Comparison of ENCODE assay signal across 23 mouse cellular contexts in genomic region chr17:43684638-43685037, GRCm38 (mm10). TPM values are rescaled to one million over a fixed set of nuclear protein-coding genes. Genes with fewer than 3 reads are reported as not detected.
"Had no signal": no experiment of that assay in that cellular context is flagged by ENCODE, and none has a peak within 500 bp of the region (broad histone marks: within the 10 kb centered on the region; RNA-seq: fewer than 3 reads in every experiment).

No protein-coding gene starts in this region.

- H3K4me3 ChIP-seq: limb, embryonic 12.5 days; limb, embryonic 15.5 days; liver, embryonic 15.5 days; midbrain, embryonic 12.5 days; midbrain, embryonic 15.5 days; neural tube, embryonic 12.5 days; neural tube, embryonic 15.5 days; stomach, embryonic 15.5 days had no signal

- H3K9ac ChIP-seq: limb, embryonic 12.5 days; limb, embryonic 15.5 days; liver, embryonic 15.5 days; lung, embryonic 14.5 days; midbrain, embryonic 12.5 days; midbrain, embryonic 15.5 days; neural tube, embryonic 12.5 days; neural tube, embryonic 15.5 days; stomach, embryonic 15.5 days had no signal

- H3K4me1 ChIP-seq: limb, embryonic 12.5 days; limb, embryonic 15.5 days; liver, embryonic 15.5 days; midbrain, embryonic 12.5 days; midbrain, embryonic 15.5 days; neural tube, embryonic 12.5 days; neural tube, embryonic 15.5 days; stomach, embryonic 15.5 days had no signal

- H3K36me3 ChIP-seq: midbrain, embryonic 15.5 days; neural tube, embryonic 15.5 days; stomach, embryonic 15.5 days had no signal

- H3K9me3 ChIP-seq: limb, embryonic 12.5 days; limb, embryonic 15.5 days; liver, embryonic 15.5 days; midbrain, embryonic 12.5 days; midbrain, embryonic 15.5 days; neural tube, embryonic 12.5 days; neural tube, embryonic 15.5 days; stomach, embryonic 15.5 days had no signal

- H3K27ac ChIP-seq: limb, embryonic 12.5 days; limb, embryonic 15.5 days; liver, embryonic 15.5 days; macrophage; midbrain, embryonic 12.5 days; midbrain, embryonic 15.5 days; neural tube, embryonic 12.5 days; neural tube, embryonic 15.5 days; stomach, embryonic 15.5 days had no signal

- DNase-seq: kidney, adult 9 months; kidney, postnatal 14 days; kidney, postnatal 4 days; left cerebral cortex, postnatal 4 days; lung, embryonic 14.5 days; right cerebral cortex, adult 18-20 months; right cerebral cortex, postnatal 14 days; right cerebral cortex, postnatal 4 days; spleen, adult 18-20 months; thymus, postnatal 36 days had no signal

- H3K27me3 ChIP-seq: limb, embryonic 12.5 days; limb, embryonic 15.5 days; liver, embryonic 15.5 days; midbrain, embryonic 12.5 days; midbrain, embryonic 15.5 days; neural tube, embryonic 12.5 days; neural tube, embryonic 15.5 days; stomach, embryonic 15.5 days had no signal

- ATAC-seq: lung, postnatal 0 days; midbrain, embryonic 15.5 days had no signal

- H3K4me2 ChIP-seq: limb, embryonic 12.5 days; limb, embryonic 15.5 days; liver, embryonic 15.5 days; lung, embryonic 14.5 days; midbrain, embryonic 12.5 days; midbrain, embryonic 15.5 days; neural tube, embryonic 12.5 days; neural tube, embryonic 15.5 days; stomach, embryonic 15.5 days had no signal

RNA-seq across cellular contexts. Expression of gene Tdrd6, which starts 54.5 kb away (rescaled TPM):
- total RNA-seq: megakaryocyte, adult 5-6 weeks had no signal
- polyA plus RNA-seq: kidney, embryonic 16.5 days; liver, embryonic 15.5 days; lung, embryonic 14.5 days; macrophage; midbrain, embryonic 12.5 days; thymus, postnatal 0 days had no signal
